In the genomic region with DNA sequence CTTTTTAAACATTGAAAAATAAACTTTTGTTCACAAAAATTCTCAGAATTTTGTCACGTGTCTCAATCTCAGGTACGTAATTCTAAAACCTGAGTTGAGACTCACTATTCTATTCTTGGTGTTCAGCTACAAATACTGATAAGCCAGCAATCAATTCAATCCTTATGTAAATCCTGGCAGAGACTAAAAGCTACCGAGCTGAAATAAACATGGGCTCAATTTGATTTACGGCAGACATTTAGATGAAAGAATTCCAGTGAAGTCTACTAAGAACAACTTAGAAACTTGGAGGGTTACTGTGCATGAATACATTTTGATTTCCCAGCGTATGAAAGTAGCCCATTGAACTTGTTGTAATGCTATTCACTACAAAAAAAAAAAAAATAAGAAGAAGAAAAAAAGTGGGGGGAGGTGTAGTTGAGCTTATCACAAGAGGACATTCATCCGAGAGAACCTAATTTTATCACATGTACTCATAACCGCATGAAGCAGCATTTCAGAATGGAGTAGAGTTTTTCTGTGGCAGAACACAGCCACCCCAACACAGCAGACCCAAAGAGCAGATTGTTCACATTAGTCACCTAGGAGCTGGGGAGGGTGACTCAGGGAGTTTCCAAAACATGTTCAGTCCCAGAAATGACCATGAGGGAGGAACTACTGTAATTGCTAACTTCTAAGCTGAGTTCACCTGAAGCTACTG, we compare ENCODE assay signal across 16 mouse cellular contexts. TPM values are rescaled to one million over a fixed set of nuclear protein-coding genes. Genes with fewer than 3 reads are reported as not detected.
DNase-seq lines count a peak whose midpoint lies in the region; ATAC-seq lines count a peak whose summit lies in the region.
"Had no signal": no experiment of that assay in that cellular context is flagged by ENCODE, and none has a peak within 500 bp of the region (broad histone marks: within the 10 kb centered on the region; RNA-seq: fewer than 3 reads in every experiment).

No protein-coding gene starts in this region.

- H3K4me1 ChIP-seq in embryonic facial prominence, embryonic 14.5 days (ENCODE audit: control insufficient read depth, insufficient read depth, low read length), result no peaks in the 10 kb centered on the region
- H3K4me1 ChIP-seq in embryonic facial prominence, embryonic 10.5 days, result no peaks in the 10 kb centered on the region
- H3K4me1 ChIP-seq: forebrain, embryonic 15.5 days; hindbrain, embryonic 15.5 days; kidney, embryonic 15.5 days; midbrain, embryonic 12.5 days; neural tube, embryonic 13.5 days had no signal

- ATAC-seq in embryonic facial prominence, embryonic 14.5 days (ENCODE audit: low read depth), result no peak
- peak; percentile 98 to 100 for ATAC-seq in hematopoietic stem cell, adult 5-6 weeks (replicated peaks in 1 of 2; ENCODE audit: insufficient read depth in 1 of 2, low FRiP score in 2 of 2, low TSS enrichment in 1 of 2, low read depth in 1 of 2, poor library complexity in 2 of 2, severe bottlenecking in 2 of 2)
- peak; percentile 100 for ATAC-seq in megakaryocyte-erythroid progenitor cell, adult 5-6 weeks (replicated peaks; ENCODE audit: low FRiP score, low TSS enrichment, poor library complexity, severe bottlenecking)
- ATAC-seq in cerebellum, adult (ENCODE audit: insufficient number of reproducible peaks, low FRiP score, low TSS enrichment), result no peak
- ATAC-seq: forebrain, embryonic 15.5 days had no signal

- DNase-seq in embryonic facial prominence, embryonic 14.5 days (ENCODE audit: low spot score), result peak; percentile 16
- no peak for DNase-seq in embryonic facial prominence, embryonic 10.5 days (ENCODE audit: low spot score)
- peak; percentile 94 for DNase-seq in MEL-GATA-1-ER (ENCODE audit: extremely low read depth, low read depth)
- no peak for DNase-seq in right cerebral cortex, postnatal 10 days (ENCODE audit: low spot score in 2 of 2)
- no peak for DNase-seq in kidney, postnatal 10 days
- DNase-seq: cerebellum, adult 11-12 months; lung, adult 2 months had no signal

- H3K4me3 ChIP-seq in embryonic facial prominence, embryonic 14.5 days (ENCODE audit: low read depth, low read length), result no peak overlapping the region
- H3K4me3 ChIP-seq in embryonic facial prominence, embryonic 10.5 days, result no peak overlapping the region
- H3K4me3 ChIP-seq: forebrain, embryonic 15.5 days; hindbrain, embryonic 15.5 days; kidney, embryonic 15.5 days; left cerebral cortex, adult 2 months; midbrain, embryonic 12.5 days; neural tube, embryonic 13.5 days had no signal

- no peak overlapping the region for H3K4me2 ChIP-seq in embryonic facial prominence, embryonic 14.5 days (ENCODE audit: low read depth, low read length)
- H3K4me2 ChIP-seq: forebrain, embryonic 15.5 days; hindbrain, embryonic 15.5 days; kidney, embryonic 15.5 days; midbrain, embryonic 12.5 days; neural tube, embryonic 13.5 days had no signal

- no peak overlapping the region for H3K27ac ChIP-seq in embryonic facial prominence, embryonic 14.5 days (replicated peaks; ENCODE audit: low read depth, low read length)
- no peak overlapping the region for H3K27ac ChIP-seq in embryonic facial prominence, embryonic 10.5 days (replicated peaks)
- H3K27ac ChIP-seq: forebrain, embryonic 15.5 days; hindbrain, embryonic 15.5 days; kidney, embryonic 15.5 days; left cerebral cortex, adult 2 months; midbrain, embryonic 12.5 days; neural tube, embryonic 13.5 days had no signal

- no peaks in the 10 kb centered on the region for H3K27me3 ChIP-seq in embryonic facial prominence, embryonic 14.5 days (replicated peaks; ENCODE audit: control insufficient read depth, insufficient read depth, low read length)
- no peaks in the 10 kb centered on the region for H3K27me3 ChIP-seq in embryonic facial prominence, embryonic 10.5 days (replicated peaks; ENCODE audit: low read depth, poor library complexity, severe bottlenecking)
- H3K27me3 ChIP-seq: forebrain, embryonic 15.5 days; hindbrain, embryonic 15.5 days; kidney, embryonic 15.5 days; midbrain, embryonic 12.5 days; neural tube, embryonic 13.5 days had no signal

- WGBS in embryonic facial prominence, embryonic 14.5 days, result 55% methylated on average over 7 of the region's 7 CpGs
- 85% methylated on average over 7 of the region's 7 CpGs for WGBS in embryonic facial prominence, embryonic 10.5 days

- no peaks in the 10 kb centered on the region for H3K9me3 ChIP-seq in embryonic facial prominence, embryonic 14.5 days (ENCODE audit: control insufficient read depth, low read length)
- H3K9me3 ChIP-seq in embryonic facial prominence, embryonic 10.5 days, result no peaks in the 10 kb centered on the region
- H3K9me3 ChIP-seq: forebrain, embryonic 15.5 days; hindbrain, embryonic 15.5 days; kidney, embryonic 15.5 days; midbrain, embryonic 12.5 days; neural tube, embryonic 13.5 days had no signal

- H3K9ac ChIP-seq in embryonic facial prominence, embryonic 14.5 days (ENCODE audit: low read depth, low read length), result no peak overlapping the region
- H3K9ac ChIP-seq: forebrain, embryonic 15.5 days; hindbrain, embryonic 15.5 days; kidney, embryonic 15.5 days; midbrain, embryonic 12.5 days; neural tube, embryonic 13.5 days had no signal

- no peaks in the 10 kb centered on the region for H3K36me3 ChIP-seq in embryonic facial prominence, embryonic 14.5 days (ENCODE audit: control insufficient read depth, insufficient read depth, low read length)
- no peaks in the 10 kb centered on the region for H3K36me3 ChIP-seq in embryonic facial prominence, embryonic 10.5 days (replicated peaks)
- H3K36me3 ChIP-seq: forebrain, embryonic 15.5 days; hindbrain, embryonic 15.5 days; kidney, embryonic 15.5 days; midbrain, embryonic 12.5 days; neural tube, embryonic 13.5 days had no signal

RNA-seq across cellular contexts. Expression of gene Fyb, which starts 17.1 kb away (rescaled TPM):
- polyA plus RNA-seq in embryonic facial prominence, embryonic 14.5 days (2014; fragmentation: Nextera tagmentation; extraction: Ambion mirVana), result 7.5 and 11.0 TPM in 2 replicates
- 2.3 and 3.3 TPM in 2 replicates for polyA plus RNA-seq in embryonic facial prominence, embryonic 10.5 days (2016; fragmentation: Nextera tagmentation; extraction: Ambion mirVana)
- total RNA-seq in hematopoietic stem cell, adult 5-6 weeks (2017), result 80.6 and 94.5 TPM in 2 replicates
- total RNA-seq in megakaryocyte-erythroid progenitor cell, adult 5-6 weeks (2014; fragmentation: Nextera tagmentation), result 76.1 and 91.4 TPM in 2 replicates
- total RNA-seq in megakaryocyte-erythroid progenitor cell, adult 5-6 weeks (2017), result 38.2 and 41.0 TPM in 2 replicates

Comparison
In these comparisons a context has a peak if more than half of its experiments do, and no peak if none do; other contexts are left out.
1. DNase-seq: peak in embryonic facial prominence, embryonic 14.5 days (single experiment) and MEL-GATA-1-ER (single experiment); none in embryonic facial prominence, embryonic 10.5 days (single experiment), right cerebral cortex, postnatal 10 days (0 of 2) and kidney, postnatal 10 days (single experiment).
2. ATAC-seq: peak in hematopoietic stem cell, adult 5-6 weeks (2 of 2) and megakaryocyte-erythroid progenitor cell, adult 5-6 weeks (single experiment); none in embryonic facial prominence, embryonic 14.5 days (single experiment) and cerebellum, adult (single experiment).